Mouse (Mus musculus) CH12.LX (cell line): ENCODE results near the gene Zmynd15. TPM values are rescaled to one million over a fixed set of nuclear protein-coding genes. Genes with fewer than 3 reads are reported as not detected.

ENCODE experiments used
- DNase-seq: peaks from one replicate; pipeline ENCODE4 v3.0.0-alpha.2; 2013; ENCODE audit errors: extremely low read depth
- H3K27ac ChIP-seq: 2 replicates; pipeline ENCODE4 v1.5.1; 2012; ENCODE audit warnings: low read depth, mild to moderate bottlenecking, control low read depth, moderate library complexity; ENCODE audit not compliant: insufficient read depth
- H3K27me3 ChIP-seq: replicated peaks from 2 replicates; pipeline ENCODE3; 2012; ENCODE audit warnings: inconsistent platforms
- H3K36me3 ChIP-seq, 2 experiments: replicated peaks in 1 of 2; 2 replicates each; pipeline versions ENCODE3 to v1.6.1; 2012; ENCODE audit warnings: inconsistent platforms in 1 of 2, low read length in 1 of 2, mild to moderate bottlenecking in 1 of 2, mixed read lengths in 1 of 2, moderate library complexity in 1 of 2; ENCODE audit not compliant: control insufficient read depth in 1 of 2, insufficient read depth in 1 of 2
- H3K4me1 ChIP-seq, 2 experiments: 2 replicates each; pipeline ENCODE4 v1.6.1; 2012; ENCODE audit warnings: inconsistent platforms in 1 of 2, moderate library complexity in 1 of 2; ENCODE audit not compliant: insufficient read depth in 2 of 2, control insufficient read depth in 1 of 2
- H3K4me2 ChIP-seq: 2 replicates; pipeline ENCODE4 v1.6.1; 2012; ENCODE audit warnings: low read depth, mild to moderate bottlenecking, control low read depth; ENCODE audit not compliant: poor library complexity, insufficient read depth, severe bottlenecking
- H3K4me3 ChIP-seq, 3 experiments: fragments of 150-350 bp in 1 of 3; sonication (generic) in 1 of 3; replicated peaks in 1 of 3; 2 replicates each; pipeline versions ENCODE3 to v1.5.1; 2011 to 2012; ENCODE audit warnings: low read depth in 2 of 3, low read length in 2 of 3, mild to moderate bottlenecking in 2 of 3, moderate library complexity in 2 of 3, control low read depth in 1 of 3, improper control_type of control experiment in 1 of 3, inconsistent platforms in 1 of 3, mixed read lengths in 1 of 3; ENCODE audit not compliant: poor library complexity in 1 of 3
- H3K79me2 ChIP-seq: replicated peaks from 2 replicates; pipeline ENCODE4 v1.6.1; 2012; ENCODE audit warnings: mild to moderate bottlenecking, moderate library complexity; ENCODE audit not compliant: control insufficient read depth, poor library complexity, insufficient read depth, severe bottlenecking; ENCODE audit errors: extremely low read depth
- H3K9ac ChIP-seq: 2 replicates; pipeline ENCODE4 v1.6.1; 2012; ENCODE audit warnings: low read depth, mild to moderate bottlenecking, control low read depth, moderate library complexity; ENCODE audit not compliant: insufficient read depth
- H3K9me3 ChIP-seq: replicated peaks from 2 replicates; pipeline ENCODE3; 2012; ENCODE audit warnings: low read length, inconsistent platforms, mixed read lengths
- CHD2 ChIP-seq: IDR thresholded peaks from 2 replicates; pipeline ENCODE4 v1.6.1; 2011; ENCODE audit warnings: low read length, improper control_type of control experiment
- CTCF ChIP-seq, 2 experiments: IDR thresholded peaks in 1 of 2; conservative IDR thresholded peaks in 1 of 2; 2 replicates each; pipeline ENCODE4 v1.5.1; 2011 to 2012; ENCODE audit warnings: low read depth in 2 of 2, low read length in 2 of 2, improper control_type of control experiment in 1 of 2, inconsistent platforms in 1 of 2, mild to moderate bottlenecking in 1 of 2, moderate library complexity in 1 of 2
- E2F4 ChIP-seq: IDR thresholded peaks from 2 replicates; pipeline ENCODE4 v1.6.1; 2011; ENCODE audit warnings: low read depth, low read length, improper control_type of control experiment; ENCODE audit not compliant: insufficient replicate concordance
- ELF1 ChIP-seq: IDR thresholded peaks from 2 replicates; pipeline ENCODE4 v1.6.1; 2014; ENCODE audit warnings: low read depth, mild to moderate bottlenecking, inconsistent platforms, low read length, improper control_type of control experiment
- GABPA ChIP-seq: IDR thresholded peaks from 2 replicates; pipeline ENCODE4 v1.6.1; 2012; ENCODE audit warnings: low read depth, low read length, improper control_type of control experiment, inconsistent platforms; ENCODE audit not compliant: insufficient replicate concordance
- HCFC1 ChIP-seq: IDR thresholded peaks from 2 replicates; pipeline ENCODE4 v1.6.1; 2012; ENCODE audit warnings: low read depth, mild to moderate bottlenecking, inconsistent platforms, low read length, improper control_type of control experiment
- JUND ChIP-seq: conservative IDR thresholded peaks from 2 replicates; pipeline ENCODE4 v1.6.1; 2011; ENCODE audit warnings: low read depth, low read length, improper control_type of control experiment
- KAT2A ChIP-seq: IDR thresholded peaks from 2 replicates; pipeline ENCODE4 v1.6.1; 2012; ENCODE audit warnings: low read length, improper control_type of control experiment, inconsistent platforms; ENCODE audit not compliant: insufficient replicate concordance
- MAFK ChIP-seq: IDR thresholded peaks from 2 replicates; pipeline ENCODE4 v1.6.1; 2011; ENCODE audit warnings: low read length, improper control_type of control experiment; ENCODE audit not compliant: insufficient replicate concordance
- MAX ChIP-seq: IDR thresholded peaks from 2 replicates; pipeline ENCODE4 v1.6.1; 2011; ENCODE audit warnings: low read length, improper control_type of control experiment
- MAZ ChIP-seq: IDR thresholded peaks from 2 replicates; pipeline ENCODE4 v1.6.1; 2012; ENCODE audit warnings: low read depth, mild to moderate bottlenecking, inconsistent platforms, low read length, improper control_type of control experiment, moderate library complexity
- MEF2A ChIP-seq: IDR thresholded peaks from 2 replicates; pipeline ENCODE4 v1.6.1; 2014; ENCODE audit warnings: low read depth, mild to moderate bottlenecking, inconsistent platforms, low read length, improper control_type of control experiment, borderline replicate concordance
- MXI1 ChIP-seq: IDR thresholded peaks from 2 replicates; pipeline ENCODE4 v1.6.1; 2011; ENCODE audit warnings: mild to moderate bottlenecking, low read depth, low read length, improper control_type of control experiment
- MYC ChIP-seq: IDR thresholded peaks from 2 replicates; pipeline ENCODE4 v1.6.1; 2011; ENCODE audit warnings: low read depth, mild to moderate bottlenecking, improper control_type of control experiment, low read length
- NRF1 ChIP-seq: IDR thresholded peaks from 2 replicates; pipeline ENCODE4 v1.6.1; 2014; ENCODE audit warnings: low read depth, mild to moderate bottlenecking, inconsistent platforms, low read length, improper control_type of control experiment, moderate library complexity
- POLR2A ChIP-seq: IDR thresholded peaks from 2 replicates; pipeline ENCODE4 v1.6.1; 2011; ENCODE audit warnings: low read depth, mild to moderate bottlenecking, improper control_type of control experiment, low read length
- POLR2AphosphoS2 ChIP-seq: IDR thresholded peaks from 2 replicates; pipeline ENCODE4 v1.6.1; 2011; ENCODE audit warnings: low read depth, low read length, improper control_type of control experiment
- RAD21 ChIP-seq: IDR thresholded peaks from 2 replicates; pipeline ENCODE4 v1.6.1; 2011; ENCODE audit warnings: low read depth, mild to moderate bottlenecking, low read length, improper control_type of control experiment, moderate library complexity
- RCOR1 ChIP-seq: conservative IDR thresholded peaks from 2 replicates; pipeline ENCODE4 v1.6.1; 2012; ENCODE audit warnings: low read depth, mild to moderate bottlenecking, inconsistent platforms, low read length, improper control_type of control experiment
- SIN3A ChIP-seq: IDR thresholded peaks from 2 replicates; pipeline ENCODE4 v1.6.1; 2012; ENCODE audit warnings: low read length, improper control_type of control experiment, inconsistent platforms
- SMC3 ChIP-seq: IDR thresholded peaks from 2 replicates; pipeline ENCODE4 v1.6.1; 2011; ENCODE audit warnings: low read depth, low read length, improper control_type of control experiment
- TBP ChIP-seq: conservative IDR thresholded peaks from 2 replicates; pipeline ENCODE4 v1.6.1; 2011; ENCODE audit warnings: low read depth, low read length, improper control_type of control experiment
- TCF12 ChIP-seq: IDR thresholded peaks from 2 replicates; pipeline ENCODE4 v1.6.1; 2014; ENCODE audit warnings: low read depth, mild to moderate bottlenecking, inconsistent platforms, low read length, improper control_type of control experiment
- UBTF ChIP-seq: IDR thresholded peaks from 2 replicates; pipeline ENCODE4 v1.6.1; 2012; ENCODE audit warnings: low read depth, mild to moderate bottlenecking, inconsistent platforms, low read length, improper control_type of control experiment, moderate library complexity
- USF2 ChIP-seq: conservative IDR thresholded peaks from 2 replicates; pipeline ENCODE4 v1.6.1; 2011; ENCODE audit warnings: low read depth, low read length, improper control_type of control experiment
- ZC3H11A ChIP-seq: IDR thresholded peaks from 2 replicates; pipeline ENCODE4 v1.6.1; 2012; ENCODE audit warnings: low read depth, mild to moderate bottlenecking, inconsistent platforms, low read length, improper control_type of control experiment
- ZKSCAN1 ChIP-seq: IDR thresholded peaks from 2 replicates; pipeline ENCODE4 v1.6.1; 2012; ENCODE audit warnings: low read depth, inconsistent platforms, low read length, improper control_type of control experiment, borderline replicate concordance
- ZMIZ1 ChIP-seq: IDR thresholded peaks from 2 replicates; pipeline ENCODE4 v1.6.1; 2012; ENCODE audit warnings: low read depth, mild to moderate bottlenecking, inconsistent platforms, low read length, improper control_type of control experiment
- ZNF384 ChIP-seq: IDR thresholded peaks from 2 replicates; pipeline ENCODE4 v1.6.1; 2012; ENCODE audit warnings: low read depth, low read length, improper control_type of control experiment, inconsistent platforms
- dilution Hi-C: fragments of 300-500 bp; cut with MboI; formaldehyde crosslinking; loops from 2 replicates; pipeline ENCODE4 v1.14.3; 2020; ENCODE audit warnings: low sequenced_read_pairs; ENCODE audit not compliant: extremely low pct_unique_long_range_greater_than_20kb, extremely low pct_ligation_motif_present
- in situ Hi-C: fragments of 300-500 bp; cut with MboI; formaldehyde crosslinking; loops from 3 replicates; pipeline ENCODE4 v1.14.3; 2019; ENCODE audit warnings: low sequenced_read_pairs, low pct_ligation_motif_present, low pct_unique_long_range_greater_than_20kb, mixed read lengths
- polyA plus RNA-seq: library from polyadenylated mRNA; unstranded; fragments of >175 nt; gene quantifications from 2 replicates; pipeline ENCODE4 v1.2.1, GENCODE M21; 2012; ENCODE audit warnings: low read depth; ENCODE audit not compliant: insufficient read length
- total RNA-seq, 2 experiments: library from RNA; depleted of rRNA; stranded (reverse); fragments of 300-350 nt in 1 of 2; fragments of >200 nt in 1 of 2; gene quantifications; 2 replicates each; pipeline ENCODE4 v1.2.3; 2012 to 2014

The Zmynd15 gene
- total RNA-seq (2012; rRNA removed) (0.08 TPM in 1 of 2 replicates, not detected in the other), total RNA-seq (2014; rRNA removed) (0.05 TPM in 1 of 2 replicates, not detected in the other), polyA plus RNA-seq (0.20 and 0.74 TPM in 2 replicates)

DNA sequence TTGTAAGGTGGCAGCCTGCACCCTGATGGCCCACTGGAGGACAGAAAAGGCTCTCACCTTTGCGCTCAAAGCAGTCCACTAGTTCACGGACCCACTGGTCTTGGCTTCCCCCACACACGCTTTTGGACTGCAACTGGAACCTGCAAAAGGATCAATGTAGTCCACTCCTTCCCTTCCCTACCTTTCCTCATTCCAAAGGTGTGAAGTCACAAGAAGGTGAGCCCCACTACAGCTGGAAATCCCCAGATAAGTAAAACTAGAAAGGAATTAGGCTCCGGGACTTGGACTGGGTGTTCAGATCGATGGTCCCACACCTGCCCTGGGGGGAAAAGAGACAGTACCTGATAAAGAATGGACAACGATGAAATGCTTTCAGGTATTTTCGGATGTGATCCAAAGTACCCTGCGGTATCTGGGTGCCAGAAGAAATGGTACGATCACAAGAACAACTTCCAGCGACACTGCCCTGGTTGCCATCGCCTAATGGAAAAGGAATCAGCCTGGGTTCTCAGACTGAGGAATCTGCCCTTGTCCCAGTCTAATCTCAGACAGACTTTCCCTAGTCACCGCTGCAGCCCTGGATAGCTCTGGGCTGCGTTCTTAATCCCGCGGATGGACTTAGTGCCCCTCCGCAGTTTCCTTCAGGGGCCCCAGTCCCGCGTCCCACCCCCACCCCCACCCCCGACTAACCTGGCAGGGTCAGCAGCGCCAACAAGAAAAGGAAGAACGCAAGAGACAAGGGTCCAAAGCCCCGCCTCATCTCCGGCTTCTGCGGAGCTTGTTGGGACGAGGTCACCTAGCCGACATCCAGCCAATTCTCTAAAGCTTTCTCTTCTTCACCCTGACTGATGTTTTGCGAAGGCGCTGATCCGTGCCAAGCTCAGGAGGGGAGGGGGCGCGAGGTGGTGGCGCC, at the start of gene Zmynd15:
Gene Zmynd15, plus strand, starts transcription at position 746 of the 913 bp plus-strand sequence.
- in situ Hi-C loops: no loop called here
- no peak within 1 kb of the TSS for H3K27ac ChIP-seq
- H3K36me3 ChIP-seq: peaks cover 0 to 49% of the 10 kb centered on the region in 2 experiments

DNA sequence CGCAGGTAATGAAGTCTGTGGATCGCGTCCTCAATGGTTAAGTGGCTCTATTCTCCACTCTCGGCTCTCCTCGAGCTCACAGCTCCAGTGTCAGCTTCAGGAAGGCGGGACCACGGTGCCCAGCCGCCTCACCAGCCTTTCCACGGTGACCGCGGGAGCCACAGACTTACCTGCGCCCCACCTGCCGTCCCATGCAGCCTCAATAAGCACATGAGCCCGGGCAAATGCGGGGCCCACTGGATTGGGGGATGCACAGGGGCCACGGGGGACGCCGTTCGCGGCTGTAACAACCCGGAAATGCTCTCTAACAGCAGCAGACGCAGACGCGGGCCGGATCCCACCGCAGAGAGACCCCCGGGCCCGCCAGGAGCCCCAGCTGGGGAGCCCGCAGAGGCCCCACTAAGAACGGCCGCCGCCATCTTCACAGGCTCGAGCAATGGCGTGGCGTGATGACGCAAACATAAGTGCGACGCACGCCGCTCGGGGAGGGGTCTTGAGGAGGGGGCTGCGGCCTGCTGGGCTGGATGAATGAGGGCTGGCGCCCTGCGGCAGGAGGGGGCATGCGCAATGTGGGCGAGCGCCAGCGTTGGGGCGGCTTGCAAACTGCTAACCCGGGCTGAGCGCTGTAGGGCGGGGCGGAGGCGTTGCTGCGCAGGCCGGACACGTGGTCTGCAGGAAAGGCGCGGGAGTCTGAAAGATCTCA, 49.5 kb upstream of the Zmynd15 start, which contains the start of gene Pelp1:
Gene Pelp1, minus strand, starts transcription at position 438 of the 703 bp plus-strand sequence.
- Histone ChIP-seq H3K4me1 (peaks cover 12 to 49% of the 10 kb centered on the region in 2 experiments), H3K27ac (no peak within 1 kb of the TSS), H3K9ac (peak within 1 kb of the TSS; percentile 92), H3K9me3 (no peaks in the 10 kb centered on the region), H3K79me2 (peaks cover 49% of the 10 kb centered on the region), H3K36me3 (peaks cover 13 to 39% of the 10 kb centered on the region in 2 experiments), H3K4me3 (peak within 1 kb of the TSS; percentile 91 to 96 (median 95)), H3K27me3 (no peaks in the 10 kb centered on the region), H3K4me2 (peak within 1 kb of the TSS; percentile 93)
- dilution Hi-C loops: no loop called here
- peak; percentile 98 for DNase-seq
- in situ Hi-C loops: loop anchor here (5.0 to 10.0 kb wide), 3 partner anchors 98 to 345 kb away; partner anchors contain the start of genes 4930544D05Rik, Chrne and Tm4sf5
- TF ChIP-seq CHD2 (0 out of 2 replicates have a peak, but pooled peaks have one; percentile 3), RCOR1 (peak; percentile 71; the same call in 1 of the 2 replicates), POLR2A (peak; percentile 97), ZMIZ1 (peak; percentile 91), MAX (peak; percentile 100), KAT2A (peak; percentile 81; the same call in 1 of the 2 replicates), NRF1 (peak; percentile 91), TCF12 (peak; percentile 91), SIN3A (peak; percentile 94), HCFC1 (peak; percentile 95), MEF2A (peak; percentile 71; the same call in 1 of the 2 replicates), MAZ (peak; percentile 100), ZKSCAN1 (peak; percentile 8; the same call in 1 of the 2 replicates), GABPA (peak; percentile 35; the same call in 1 of the 2 replicates), UBTF (no peak), TBP (0 out of 2 replicates have a peak, but pooled peaks have one; percentile 59), JUND (no peak), USF2 (peak; percentile 86), E2F4 (no peak; the same call in 1 of the 2 replicates), MYC (no peak; the same call in 1 of the 2 replicates), MXI1 (peak; percentile 100)

More for the DNA sequence above, at the start of gene Zmynd15:
- Histone ChIP-seq H3K9ac (no peak within 1 kb of the TSS), H3K9me3 (peaks cover 6% of the 10 kb centered on the region), H3K4me1 (peaks cover 0 to 22% of the 10 kb centered on the region in 2 experiments; a peak in 2 of 4 replicates), H3K27me3 (no peaks in the 10 kb centered on the region), H3K79me2 (0 out of 2 replicates have a peak, but pooled peaks cover under 1% of the 10 kb centered on the region), H3K4me3 (no peak within 1 kb of the TSS), H3K4me2 (no peak within 1 kb of the TSS)
- TF ChIP-seq SMC3: no peak
- TF ChIP-seq HCFC1: no peak
- TF ChIP-seq ELF1: no peak
- TF ChIP-seq MYC: no peak
- no peak for TF ChIP-seq UBTF
- no peak for TF ChIP-seq ZC3H11A
- TF ChIP-seq RAD21: no peak
- no peak for TF ChIP-seq MAX
- no peak for TF ChIP-seq POLR2AphosphoS2
- no peak for TF ChIP-seq KAT2A
- no peak for TF ChIP-seq MAFK
- TF ChIP-seq ZNF384: no peak
- TF ChIP-seq USF2: no peak
- no peak for TF ChIP-seq TBP
- TF ChIP-seq CTCF (conservative IDR thresholded peaks at IDR 0.05 in 1 of 2, IDR thresholded peaks at IDR 0.05 in 1 of 2; ENCODE audit: low read depth in 2 of 2, low read length in 2 of 2): no peak
- no peak for TF ChIP-seq MAZ
- dilution Hi-C loops: no loop called here
- DNase-seq: no peak
